Mouse (Mus musculus) heart, embryonic 15.5 days (tissue): Measurements from ENCODE around the gene Olfr66. TPM values are rescaled to one million over a fixed set of nuclear protein-coding genes. Genes with fewer than 3 reads are reported as not detected.

Experiments
- ATAC-seq: fragments of 200-750 bp; cut with Nextera tagmentation; replicated peaks from 2 replicates; pipeline ENCODE4 v1.8.0; 2017; ENCODE audit warnings: low read depth, moderate TSS enrichment; ENCODE audit not compliant: insufficient number of reproducible peaks, insufficient read depth, low FRiP score
- H3K27ac ChIP-seq: fragments of 300-500 bp; sonication (generic); 2 replicates; pipeline ENCODE4 v1.5.1; 2015; ENCODE audit warnings: mild to moderate bottlenecking, inconsistent platforms
- H3K27me3 ChIP-seq: fragments of 300-500 bp; sonication (generic); 2 replicates; pipeline ENCODE4 v1.6.1; 2015; ENCODE audit warnings: inconsistent platforms
- H3K36me3 ChIP-seq: fragments of 300-500 bp; sonication (generic); 2 replicates; pipeline ENCODE4 v1.6.1; 2015; ENCODE audit warnings: mild to moderate bottlenecking, inconsistent platforms
- H3K4me1 ChIP-seq: fragments of 300-500 bp; sonication (generic); replicated peaks from 2 replicates; pipeline ENCODE4 v1.6.1; 2015; ENCODE audit warnings: inconsistent platforms
- H3K4me2 ChIP-seq: fragments of 300-500 bp; sonication (generic); 2 replicates; pipeline ENCODE4 v1.6.1; 2015; ENCODE audit warnings: inconsistent platforms, mild to moderate bottlenecking, moderate library complexity
- H3K4me3 ChIP-seq: fragments of 300-500 bp; sonication (generic); 2 replicates; pipeline ENCODE4 v1.5.1; 2015; ENCODE audit warnings: mild to moderate bottlenecking, inconsistent platforms
- H3K9ac ChIP-seq: fragments of 300-500 bp; sonication (generic); 2 replicates; pipeline ENCODE4 v1.6.1; 2015; ENCODE audit warnings: mild to moderate bottlenecking, inconsistent platforms
- H3K9me3 ChIP-seq: fragments of 300-500 bp; sonication (generic); replicated peaks from 2 replicates; pipeline ENCODE4 v1.6.1; 2016; ENCODE audit warnings: inconsistent platforms
- WGBS: fragments of 180-500 bp; shearing (Covaris S2); methylation state at CpG from one replicate; pipeline ENCODE4 v1.1.7; 2015; ENCODE audit warnings: mixed read lengths; 5-methylcytosine and 5-hydroxymethylcytosine counted together
- polyA plus RNA-seq: library from polyadenylated mRNA; unstranded; fragments of >200 nt; fragmentation: Nextera tagmentation; extraction: Ambion mirVana; gene quantifications from 2 replicates; pipeline ENCODE4 v1.2.1, GENCODE M21; 2015

Olfr66 gene
- polyA plus RNA-seq, 1 experiment from 2014 or later: not detected

DNA sequence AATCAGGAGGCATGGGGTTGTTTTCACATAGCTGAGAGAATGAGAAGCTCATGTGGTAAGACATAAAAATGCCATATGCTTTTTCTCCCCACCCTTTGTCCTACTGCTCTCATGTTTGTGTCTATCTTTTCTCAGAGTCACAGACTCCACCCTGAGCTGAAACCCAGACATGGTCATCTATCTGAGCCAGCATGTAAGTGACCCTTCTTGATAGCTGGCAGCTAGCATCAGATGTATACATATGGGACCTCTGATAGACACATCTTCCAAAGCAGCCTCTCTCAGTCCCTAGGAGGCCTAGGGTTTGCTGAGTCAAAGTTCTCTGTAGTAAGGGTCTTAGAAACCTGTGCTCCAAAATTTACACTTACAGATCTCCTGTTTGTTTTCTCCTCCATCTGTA is 20.3 kb downstream of the Olfr66 start:
- no peaks in the 10 kb centered on the region for H3K9me3 ChIP-seq
- no peak overlapping the region for H3K27ac ChIP-seq
- ATAC-seq: no peak
- H3K4me2 ChIP-seq: no peak overlapping the region
- H3K27me3 ChIP-seq: no peaks in the 10 kb centered on the region
- no peaks in the 10 kb centered on the region for H3K36me3 ChIP-seq
- H3K9ac ChIP-seq: no peak overlapping the region
- H3K4me1 ChIP-seq: peaks cover 3% of the 10 kb centered on the region; the same call in 1 of the 2 replicates
- no peak overlapping the region for H3K4me3 ChIP-seq

DNA sequence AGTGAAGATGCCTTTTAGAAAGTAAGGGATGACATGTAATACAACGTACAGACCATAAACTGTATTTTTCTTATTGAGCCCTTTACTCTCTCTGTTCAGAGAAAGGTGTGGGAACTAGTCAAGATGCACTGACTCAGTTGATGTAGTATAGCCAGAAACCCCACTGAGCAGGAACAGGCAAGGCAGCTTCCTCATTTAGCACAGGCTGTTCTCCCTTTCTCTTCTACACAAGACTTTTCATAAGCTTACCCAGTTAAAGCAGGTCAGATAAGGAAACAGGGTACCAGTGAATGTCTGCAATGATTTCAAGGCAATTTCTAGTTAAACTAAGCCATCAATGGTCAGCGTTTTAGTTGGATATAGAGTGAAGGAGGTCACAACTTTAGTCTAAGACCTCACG is 24.5 kb downstream of the Olfr66 start:
- ATAC-seq: no peak
- Histone ChIP-seq H3K4me3 (no peak overlapping the region), H3K36me3 (no peaks in the 10 kb centered on the region), H3K27ac (no peak overlapping the region), H3K27me3 (no peaks in the 10 kb centered on the region), H3K9me3 (no peaks in the 10 kb centered on the region), H3K4me2 (no peak overlapping the region), H3K4me1 (no peaks in the 10 kb centered on the region), H3K9ac (no peak overlapping the region)
- WGBS: 80% methylated on average over 3 of the region's 3 CpGs

GRCm38 (mm10) chr7:103860855-103861254 is 25.2 kb downstream of the Olfr66 start:
- Histone ChIP-seq H3K4me3 (no peak overlapping the region), H3K9me3 (no peaks in the 10 kb centered on the region), H3K4me2 (no peak overlapping the region), H3K4me1 (no peaks in the 10 kb centered on the region), H3K27ac (no peak overlapping the region), H3K27me3 (no peaks in the 10 kb centered on the region), H3K9ac (no peak overlapping the region), H3K36me3 (no peaks in the 10 kb centered on the region)
- peak; percentile 84; the same call in 1 of the 2 replicates for ATAC-seq
- 31% methylated on average over 1 of the region's 1 CpGs for WGBS

DNA sequence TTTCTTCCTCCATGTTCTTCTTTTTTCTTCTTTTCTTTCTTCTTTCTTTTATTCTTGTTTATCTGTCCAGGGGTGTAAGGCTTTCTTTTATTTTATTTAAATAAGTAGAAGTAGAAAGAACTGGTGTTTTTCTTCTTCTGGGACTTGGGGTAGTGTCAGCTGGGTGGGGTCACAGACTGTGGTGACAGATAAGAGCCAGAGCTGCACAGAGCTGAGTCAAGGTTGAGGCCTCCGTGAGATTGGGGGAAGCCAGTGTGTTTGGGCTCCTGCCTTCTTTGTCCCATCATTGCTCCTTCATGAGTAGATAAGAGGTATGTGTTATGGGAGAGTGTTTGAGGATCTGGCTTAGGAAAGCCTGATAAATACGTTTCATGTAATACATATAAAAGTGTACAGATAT is 27.0 kb downstream of the Olfr66 start:
- no peak; the same call in 1 of the 2 replicates for ATAC-seq
- H3K27ac ChIP-seq: no peak overlapping the region
- WGBS: 14% methylated on average over 2 of the region's 2 CpGs
- H3K27me3 ChIP-seq: no peaks in the 10 kb centered on the region
- H3K4me3 ChIP-seq: no peak overlapping the region
- H3K4me2 ChIP-seq: no peak overlapping the region
- no peak overlapping the region for H3K9ac ChIP-seq
- H3K4me1 ChIP-seq: no peaks in the 10 kb centered on the region
- H3K36me3 ChIP-seq: no peaks in the 10 kb centered on the region
- no peaks in the 10 kb centered on the region for H3K9me3 ChIP-seq

DNA sequence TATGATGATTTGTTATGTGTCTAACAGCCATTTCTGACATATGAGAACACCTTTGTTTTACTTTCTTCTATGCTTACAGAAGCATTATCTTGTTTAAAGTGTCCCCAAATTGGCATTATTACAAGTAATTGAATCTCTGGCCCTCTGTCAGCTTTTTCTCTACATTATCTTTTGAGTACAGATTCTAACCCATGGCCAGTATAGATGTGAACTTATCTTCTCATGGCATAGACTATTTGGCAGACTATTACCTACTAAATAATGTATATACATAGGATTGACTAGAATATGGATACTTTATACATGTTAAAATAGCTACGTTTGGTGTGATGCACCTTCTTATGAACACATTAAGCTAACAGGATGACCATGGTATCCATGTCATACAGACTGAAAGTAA is 31.4 kb downstream of the Olfr66 start:
- H3K9ac ChIP-seq: no peak overlapping the region
- H3K27ac ChIP-seq: no peak overlapping the region

GRCm38 (mm10) chr7:103853090-103853489 is 33.0 kb downstream of the Olfr66 start, which contains the start of gene Hbb-y:
Hbb-y (minus strand) TSS chr7:103853216.
- 57% methylated on average over 2 of the region's 2 CpGs for WGBS
- no peak within 1 kb of the TSS for H3K4me3 ChIP-seq
- H3K9me3 ChIP-seq: no peaks in the 10 kb centered on the region
- no peak within 1 kb of the TSS for H3K4me2 ChIP-seq
- H3K9ac ChIP-seq: no peak within 1 kb of the TSS
- H3K27me3 ChIP-seq: no peaks in the 10 kb centered on the region
- no peaks in the 10 kb centered on the region for H3K4me1 ChIP-seq
- H3K36me3 ChIP-seq: no peaks in the 10 kb centered on the region
- H3K27ac ChIP-seq: no peak within 1 kb of the TSS
- no peak for ATAC-seq

More for the DNA sequence above, 31.4 kb downstream of the Olfr66 start:
- Histone ChIP-seq H3K4me3 (no peak overlapping the region), H3K27me3 (no peaks in the 10 kb centered on the region), H3K36me3 (no peaks in the 10 kb centered on the region), H3K4me2 (no peak overlapping the region), H3K4me1 (no peaks in the 10 kb centered on the region), H3K9me3 (no peaks in the 10 kb centered on the region)
- WGBS: 51% methylated on average over 1 of the region's 1 CpGs
- ATAC-seq: no peak

- 37% methylated on average over 1 of the region's 2 CpGs for WGBS
- H3K4me1 ChIP-seq: no peaks in the 10 kb centered on the region
These were observed 41.3 kb downstream of the Olfr66 start for GRCm38 (mm10) chr7:103844525-103845325.

GRCm38 (mm10) chr7:103843034-103843433 is 43.0 kb downstream of the Olfr66 start, which contains the start of gene Hbb-bh1:
Hbb-bh1 (minus strand) TSS chr7:103843164.
- Histone ChIP-seq H3K9ac (no peak within 1 kb of the TSS), H3K36me3 (no peaks in the 10 kb centered on the region), H3K27me3 (no peaks in the 10 kb centered on the region), H3K4me2 (no peak within 1 kb of the TSS), H3K27ac (no peak within 1 kb of the TSS), H3K9me3 (no peaks in the 10 kb centered on the region), H3K4me3 (no peak within 1 kb of the TSS), H3K4me1 (no peaks in the 10 kb centered on the region)
- WGBS: 54% methylated on average over 2 of the region's 2 CpGs
- no peak for ATAC-seq

More at GRCm38 (mm10) chr7:103844525-103845325, 41.3 kb downstream of the Olfr66 start:
- Histone ChIP-seq H3K4me3 (no peak overlapping the region), H3K27ac (no peak overlapping the region), H3K9me3 (no peaks in the 10 kb centered on the region), H3K4me2 (no peak overlapping the region), H3K27me3 (no peaks in the 10 kb centered on the region), H3K36me3 (no peaks in the 10 kb centered on the region), H3K9ac (no peak overlapping the region)
- no peak for ATAC-seq

DNA sequence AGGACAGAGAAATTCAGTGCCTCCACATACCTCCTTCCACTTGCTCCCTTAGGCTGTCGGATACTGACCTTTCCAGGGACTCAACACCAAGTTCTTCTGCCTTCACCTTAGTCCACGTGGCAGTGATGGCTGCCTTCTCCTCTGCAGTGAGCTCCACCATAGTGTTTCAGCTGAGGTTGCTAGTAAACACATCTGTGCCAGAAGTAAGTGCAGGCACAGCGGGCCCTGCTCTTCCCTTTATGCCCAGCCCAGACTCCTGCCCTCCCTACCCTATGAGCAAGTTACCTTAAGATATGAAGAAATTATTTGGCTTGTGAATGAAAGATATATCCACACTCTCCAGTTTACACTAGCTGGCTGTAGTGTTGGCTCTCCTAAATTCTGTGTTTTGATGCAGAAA is 45.8 kb downstream of the Olfr66 start, which contains the start of gene Hbb-bh2:
TSS of gene Hbb-bh2 (minus strand) at position 253 of the 400 bp plus-strand sequence.
- no peak for ATAC-seq
- Histone ChIP-seq H3K9me3 (no peaks in the 10 kb centered on the region), H3K9ac (no peak within 1 kb of the TSS), H3K4me3 (no peak within 1 kb of the TSS), H3K27ac (no peak within 1 kb of the TSS), H3K36me3 (no peaks in the 10 kb centered on the region), H3K27me3 (no peaks in the 10 kb centered on the region), H3K4me1 (no peaks in the 10 kb centered on the region), H3K4me2 (no peak within 1 kb of the TSS)
- 73% methylated on average over 3 of the region's 3 CpGs for WGBS

Other genes starting within 250 kb of the Olfr66 start
- not detected in 2 replicates for gene Olfr622, start 243.6 kb downstream of the Olfr66 start, polyA plus RNA-seq
- not detected in 2 replicates for gene Olfr623, start 222.6 kb downstream of the Olfr66 start, polyA plus RNA-seq
- gene Olfr624, start 215.1 kb downstream of the Olfr66 start, polyA plus RNA-seq: 0.03 TPM in 2 replicates
- not detected in 2 replicates for gene Olfr625-ps1, start 203.5 kb downstream of the Olfr66 start, polyA plus RNA-seq
- gene Olfr243, start 171.6 kb downstream of the Olfr66 start, polyA plus RNA-seq: not detected in 2 replicates
- not detected in 2 replicates for gene Olfr628, start 155.9 kb downstream of the Olfr66 start, polyA plus RNA-seq
- not detected in 2 replicates for gene Olfr629, start 141.3 kb downstream of the Olfr66 start, polyA plus RNA-seq
- not detected in 2 replicates for gene Olfr630, start 128.9 kb downstream of the Olfr66 start, polyA plus RNA-seq
- gene Olfr69, start 114.7 kb downstream of the Olfr66 start, polyA plus RNA-seq: not detected in 2 replicates
- gene Olfr68, start 106.6 kb downstream of the Olfr66 start, polyA plus RNA-seq: not detected in 2 replicates
- gene Olfr67, start 94.4 kb downstream of the Olfr66 start, polyA plus RNA-seq: not detected in 2 replicates
- gene Hbb-bt, start 72.3 kb downstream of the Olfr66 start, polyA plus RNA-seq: 13,914 and 14,622 TPM in 2 replicates
- 40,231 and 44,289 TPM in 2 replicates for gene Hbb-bs, start 58.2 kb downstream of the Olfr66 start, polyA plus RNA-seq
- not detected in 2 replicates for gene Hbb-bh2, start 45.7 kb downstream of the Olfr66 start, polyA plus RNA-seq
- gene Hbb-bh1, start 43.1 kb downstream of the Olfr66 start, polyA plus RNA-seq: 7.6 and 12.8 TPM in 2 replicates
- 765 and 1,617 TPM in 2 replicates for gene Hbb-y, start 33.0 kb downstream of the Olfr66 start, polyA plus RNA-seq
- gene Olfr64, start 8.2 kb upstream of the Olfr66 start, polyA plus RNA-seq: not detected in 2 replicates
- not detected in 2 replicates for gene Olfr65, start 17.2 kb upstream of the Olfr66 start, polyA plus RNA-seq
- gene Olfr631, start 42.6 kb upstream of the Olfr66 start, polyA plus RNA-seq: not detected in 2 replicates
- gene Olfr632, start 48.1 kb upstream of the Olfr66 start, polyA plus RNA-seq: not detected in 2 replicates
- gene Olfr633, start 58.2 kb upstream of the Olfr66 start, polyA plus RNA-seq: not detected in 2 replicates
- not detected in 2 replicates for gene Olfr635, start 84.9 kb upstream of the Olfr66 start, polyA plus RNA-seq
- gene Olfr638, start 112.5 kb upstream of the Olfr66 start, polyA plus RNA-seq: not detected in 2 replicates
- gene Olfr639, start 131.1 kb upstream of the Olfr66 start, polyA plus RNA-seq: not detected in 2 replicates
- gene Olfr640, start 139.3 kb upstream of the Olfr66 start, polyA plus RNA-seq: not detected in 2 replicates
- gene Olfr641, start 149.2 kb upstream of the Olfr66 start, polyA plus RNA-seq: not detected in 2 replicates
- gene Olfr642, start 166.4 kb upstream of the Olfr66 start, polyA plus RNA-seq: not detected in 2 replicates
- not detected in 2 replicates for gene 4930516K23Rik, start 175.2 kb upstream of the Olfr66 start, polyA plus RNA-seq
- gene Olfr644, start 185.6 kb upstream of the Olfr66 start, polyA plus RNA-seq: not detected in 2 replicates
- gene Olfr645, start 199.2 kb upstream of the Olfr66 start, polyA plus RNA-seq: not detected in 2 replicates
- not detected in 2 replicates for gene Olfr646, start 218.6 kb upstream of the Olfr66 start, polyA plus RNA-seq
- gene Ubqln5, start 243.6 kb upstream of the Olfr66 start, polyA plus RNA-seq: not detected in 2 replicates